Mouse (Mus musculus) megakaryocyte progenitor cell, adult 5-6 weeks (primary cell): ENCODE results near the gene Gm4353. TPM values are rescaled to one million over a fixed set of nuclear protein-coding genes. Genes with fewer than 3 reads are reported as not detected.

Source experiments
- ATAC-seq: replicated peaks from 2 replicates; pipeline ENCODE4 v1.8.0; 2016; ENCODE audit warnings: mild to moderate bottlenecking, moderate TSS enrichment, inconsistent platforms; ENCODE audit not compliant: poor library complexity
- total RNA-seq, 2 experiments: library from RNA; stranded (forward) in 1 of 2; stranded (reverse) in 1 of 2; fragments of 157-497, 149-512 nt in 1 of 2; fragments of 200-1000 nt in 1 of 2; gene quantifications; 2 replicates each; pipeline versions ENCODE4 v1.2.3 to v1.2.4; 2015 to 2017

Gm4353 gene
- total RNA-seq (2015) (1.6 and 1.8 TPM in 2 replicates), total RNA-seq (2017) (0.83 and 2.2 TPM in 2 replicates)

GRCm38 (mm10) chr7:116084366-116084765 lies at the start of gene Gm4353:
TSS of gene Gm4353 (minus strand) at chr7:116084635.
- ATAC-seq = peak; percentile 86

- peak; percentile 79 for ATAC-seq
These were observed 47.6 kb upstream of the Gm4353 start for GRCm38 (mm10) chr7:116132078-116132477.

GRCm38 (mm10) chr7:116131390-116131789 lies 47.0 kb upstream of the Gm4353 start:
- ATAC-seq = peak; percentile 67

- ATAC-seq = no peak
These were observed 44.9 kb upstream of the Gm4353 start for GRCm38 (mm10) chr7:116129374-116129773.

GRCm38 (mm10) chr7:116128286-116128685 lies 43.9 kb upstream of the Gm4353 start:
- no peak for ATAC-seq

- no peak for ATAC-seq
These were observed 42.6 kb upstream of the Gm4353 start for GRCm38 (mm10) chr7:116127052-116127451.

GRCm38 (mm10) chr7:116125671-116126070 lies 41.2 kb upstream of the Gm4353 start:
- ATAC-seq = no peak

GRCm38 (mm10) chr7:116124057-116124456 lies 39.6 kb upstream of the Gm4353 start:
- ATAC-seq = no peak

GRCm38 (mm10) chr7:116123597-116123985 lies 39.2 kb upstream of the Gm4353 start:
- ATAC-seq = no peak

GRCm38 (mm10) chr7:116122981-116123596 lies 38.7 kb upstream of the Gm4353 start:
- ATAC-seq = no peak

- ATAC-seq = no peak
These were observed 36.8 kb upstream of the Gm4353 start for GRCm38 (mm10) chr7:116121202-116121601.

- ATAC-seq = no peak
These were observed 36.3 kb upstream of the Gm4353 start for GRCm38 (mm10) chr7:116120737-116121136.

GRCm38 (mm10) chr7:116119306-116119857 lies 34.9 kb upstream of the Gm4353 start:
- ATAC-seq = no peak

GRCm38 (mm10) chr7:116115991-116116390 lies 31.6 kb upstream of the Gm4353 start:
- ATAC-seq = no peak

GRCm38 (mm10) chr7:116115216-116115930 lies 30.9 kb upstream of the Gm4353 start:
- no peak for ATAC-seq

GRCm38 (mm10) chr7:116111546-116111945 lies 27.1 kb upstream of the Gm4353 start:
- ATAC-seq = no peak

- no peak for ATAC-seq
These were observed 26.2 kb upstream of the Gm4353 start for GRCm38 (mm10) chr7:116110661-116111060.

GRCm38 (mm10) chr7:116103091-116103490 lies 18.7 kb upstream of the Gm4353 start:
- ATAC-seq = no peak

- no peak for ATAC-seq
These were observed 15.6 kb upstream of the Gm4353 start for GRCm38 (mm10) chr7:116099952-116100528.

- ATAC-seq = peak; percentile 72
These were observed 9.0 kb upstream of the Gm4353 start for GRCm38 (mm10) chr7:116093466-116093850.

GRCm38 (mm10) chr7:116092710-116093465 lies 8.5 kb upstream of the Gm4353 start:
- ATAC-seq = peak; percentile 95
